Mouse (Mus musculus) layer of hippocampus, postnatal 36 days (tissue): ENCODE results near the gene Atp7b. TPM values are rescaled to one million over a fixed set of nuclear protein-coding genes. Genes with fewer than 3 reads are reported as not detected.

Experiments used
- DNase-seq, 2 experiments: peaks; one replicate each; pipeline ENCODE4 v3.0.0; 2022
- total RNA-seq, 2 experiments: library from RNA; stranded (reverse); gene quantifications; 2 replicates each; pipeline ENCODE4 v1.2.3; 2021

The Atp7b gene
- total RNA-seq: 1 to 10 TPM; 1.9 to 2.1 TPM

- no peak for DNase-seq
These were observed at the start of gene Atp7b for GRCm38 (mm10) chr8:22059821-22060445. Gene Atp7b (minus strand): TSS chr8:22060305.

GRCm38 (mm10) chr8:22107020-22107419 lies 46.9 kb upstream of the Atp7b start:
- no peak for DNase-seq

- no peak for DNase-seq
These were observed 31.5 kb upstream of the Atp7b start for GRCm38 (mm10) chr8:22091568-22091967.

DNA sequence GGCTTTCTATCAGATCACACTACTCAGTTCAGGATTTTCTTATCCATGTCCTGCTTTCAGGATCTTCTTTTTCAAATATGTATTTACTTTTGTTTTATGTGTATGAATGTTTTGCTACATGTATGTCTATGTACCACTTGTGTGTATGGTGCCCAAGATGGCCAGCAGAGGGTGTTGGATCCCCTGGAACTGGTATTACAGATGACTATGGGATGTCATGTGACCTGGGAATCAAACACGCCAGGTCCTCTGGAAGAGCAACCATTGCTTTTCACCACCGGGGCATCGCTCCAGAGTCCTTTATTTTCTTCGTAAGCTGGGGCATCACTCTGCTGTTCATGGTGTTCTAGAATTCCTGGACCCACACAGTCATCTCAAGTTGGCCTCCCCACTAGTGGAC lies 29.1 kb upstream of the Atp7b start:
- DNase-seq: no peak

- no peak for DNase-seq
These were observed 19.4 kb upstream of the Atp7b start for GRCm38 (mm10) chr8:22079313-22080007.

DNA sequence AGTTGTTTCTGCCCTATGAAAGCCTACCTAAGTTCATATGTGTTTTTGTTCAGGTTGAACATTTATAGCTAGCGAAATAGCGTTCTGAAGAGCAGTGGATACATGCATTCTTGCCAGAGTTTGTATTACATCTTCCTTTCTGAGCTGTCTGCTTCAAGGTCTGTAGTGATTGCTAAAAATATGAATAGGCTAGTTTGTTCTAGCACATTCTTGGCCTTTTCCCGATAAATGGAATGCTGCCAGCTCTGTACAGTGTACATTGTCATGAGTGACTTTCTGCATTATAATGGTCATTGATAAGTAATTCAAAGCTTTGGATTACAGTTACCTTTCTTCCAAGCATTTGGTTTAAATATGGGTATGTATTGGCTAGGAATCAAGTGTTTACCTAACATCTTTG lies 1.0 kb upstream of the Atp7b start:
- no peak for DNase-seq

DNA sequence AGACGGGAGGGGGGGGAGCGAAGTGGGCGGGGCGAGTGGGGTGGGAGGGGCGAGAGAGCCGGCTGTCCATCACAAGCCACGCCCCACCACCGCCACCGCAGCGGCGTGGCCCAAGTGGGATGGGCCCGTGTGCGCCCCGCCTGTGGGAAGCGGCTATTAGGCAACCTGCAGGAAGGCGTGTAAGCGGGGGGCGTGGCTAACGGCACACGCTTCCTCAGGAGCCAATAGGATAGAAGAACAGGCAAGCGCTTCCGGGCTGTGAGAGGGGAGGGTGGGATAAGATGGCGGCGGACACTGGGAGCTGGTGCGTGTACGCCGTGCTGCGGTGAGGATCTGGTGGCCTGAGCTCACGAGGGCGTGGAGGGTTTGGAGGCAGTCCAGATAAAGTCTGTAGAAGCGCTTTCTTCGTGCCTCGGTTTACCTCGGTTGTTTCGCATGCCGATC lies 363 bp upstream of the Atp7b start, which contains the start of gene Alg11:
Alg11 (plus strand) TSS at position 276 of the 444 bp plus-strand sequence.
- DNase-seq: peak; percentile 95 to 96

DNA sequence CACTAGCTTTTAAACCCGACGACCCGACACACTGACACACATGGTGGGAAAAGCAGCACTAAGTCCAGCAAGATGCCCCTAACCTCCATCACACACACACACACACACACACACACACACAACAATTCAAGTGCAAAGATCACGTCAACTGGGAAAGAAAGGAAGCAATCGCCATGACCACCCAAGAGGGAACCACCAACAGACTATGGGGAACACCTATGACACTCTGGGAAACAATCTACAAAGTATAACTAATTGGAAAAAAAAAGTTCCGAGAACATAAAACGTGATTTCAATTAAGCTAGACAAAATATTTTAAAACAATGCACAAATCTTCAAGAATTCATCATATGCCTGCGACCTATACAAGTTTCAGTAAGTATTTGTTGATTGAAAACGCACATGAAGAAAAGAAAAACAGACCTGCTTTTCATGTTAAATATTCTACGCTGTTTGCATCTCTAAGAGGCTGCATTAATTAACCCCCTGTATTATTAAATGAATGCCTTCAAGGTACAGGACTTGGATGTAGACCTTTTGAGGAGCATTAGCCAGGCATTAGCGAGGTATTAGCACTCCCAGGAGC lies 859 bp downstream of the Atp7b start:
- no peak for DNase-seq

DNA sequence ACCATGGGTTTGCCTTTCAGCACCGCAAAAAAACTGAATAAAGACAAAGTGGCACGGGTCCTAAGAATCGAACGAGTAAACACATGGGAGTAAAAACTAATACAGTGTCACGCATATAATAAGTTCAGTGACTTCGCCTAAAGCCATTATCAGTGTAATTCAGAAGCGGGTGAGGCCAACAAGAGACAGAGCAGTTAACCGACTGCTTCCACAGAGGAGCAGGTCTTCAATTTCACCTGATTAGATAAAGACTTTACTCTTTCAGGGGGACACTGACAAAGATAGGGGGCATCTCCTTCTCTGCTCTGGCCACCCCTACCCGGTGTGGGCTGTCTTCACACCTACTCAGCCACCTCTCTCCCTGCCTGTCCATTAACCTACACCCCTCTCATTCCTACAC lies 1.7 kb downstream of the Atp7b start:
- no peak for DNase-seq

GRCm38 (mm10) chr8:22056850-22057249 lies 3.3 kb downstream of the Atp7b start:
- no peak for DNase-seq

GRCm38 (mm10) chr8:22055492-22055877 lies 4.6 kb downstream of the Atp7b start:
- DNase-seq: no peak

DNA sequence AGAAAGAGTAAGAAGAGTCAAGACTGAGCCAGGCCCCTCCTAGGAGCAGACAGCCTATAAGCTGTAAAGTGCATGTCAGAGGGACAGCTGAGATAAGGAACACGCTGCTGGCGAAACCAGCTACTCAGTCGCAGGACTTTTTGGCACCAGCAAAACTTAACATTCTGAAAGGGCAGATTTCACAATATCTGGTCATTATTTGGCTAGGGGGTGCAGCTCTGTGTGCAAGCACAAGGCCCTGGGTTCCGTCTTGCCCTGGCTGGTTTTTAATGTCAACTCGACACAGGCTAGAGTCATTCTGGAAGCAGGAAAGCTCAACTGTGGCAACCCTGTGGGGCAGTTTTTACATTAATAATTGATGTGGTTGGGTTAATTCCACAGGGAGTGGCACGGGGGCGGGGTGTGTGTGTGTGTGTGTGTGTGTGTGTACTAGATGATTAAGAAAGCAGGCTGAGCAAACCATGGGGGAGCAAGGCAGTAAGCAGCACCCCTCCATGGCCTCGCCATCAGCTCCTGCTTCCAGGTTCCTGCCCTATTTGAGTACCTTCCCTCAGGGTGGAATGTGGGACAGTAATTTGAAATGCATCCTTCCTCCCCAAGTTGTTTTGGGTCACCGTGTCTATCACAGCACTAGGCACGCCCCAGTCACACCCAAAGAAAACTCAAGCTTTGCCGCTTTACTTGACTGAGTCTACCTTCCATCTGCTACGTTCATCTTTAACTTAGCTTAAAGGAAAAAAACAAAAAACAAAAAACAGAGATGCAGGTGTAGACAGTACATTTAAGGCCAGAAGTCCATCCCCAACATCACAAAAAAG lies 5.2 kb downstream of the Atp7b start:
- DNase-seq: no peak

DNA sequence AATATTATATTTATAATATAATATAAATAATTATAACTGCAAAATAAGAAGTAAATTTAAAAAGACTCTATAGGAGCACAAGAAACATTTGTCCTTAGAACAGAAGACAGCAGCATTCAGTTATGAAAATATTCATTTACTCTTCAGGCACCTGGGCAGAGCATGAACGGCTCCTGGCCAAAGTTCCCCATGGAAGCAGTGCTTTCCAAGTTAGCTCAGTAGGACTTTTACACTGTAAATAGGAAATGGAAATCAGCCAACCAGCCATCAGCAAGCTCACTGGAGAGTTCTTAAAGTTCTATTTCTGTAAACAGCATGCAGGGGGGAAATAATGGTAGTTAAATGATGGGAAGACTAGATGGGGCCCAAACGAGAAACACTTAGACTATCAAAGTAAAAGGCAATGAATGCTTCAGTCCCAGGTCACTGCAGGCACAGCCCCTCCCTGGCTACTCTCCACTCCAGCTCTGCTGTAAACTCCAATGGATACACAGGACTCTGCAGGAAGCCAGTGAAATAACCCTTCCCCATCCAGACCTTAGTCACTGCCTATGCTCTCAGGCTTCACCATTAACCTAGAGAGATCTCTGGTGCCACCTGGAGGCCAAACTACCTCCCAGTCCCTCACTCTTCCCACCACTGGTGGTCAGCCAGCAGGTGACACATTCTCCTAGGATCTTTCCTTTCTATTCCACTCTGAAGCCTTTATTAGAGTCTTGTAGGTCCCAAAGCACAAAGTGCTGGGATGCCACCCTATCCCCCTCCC lies 12.2 kb downstream of the Atp7b start:
- peak in 1 of 2 experiments; percentile 7 for DNase-seq

DNA sequence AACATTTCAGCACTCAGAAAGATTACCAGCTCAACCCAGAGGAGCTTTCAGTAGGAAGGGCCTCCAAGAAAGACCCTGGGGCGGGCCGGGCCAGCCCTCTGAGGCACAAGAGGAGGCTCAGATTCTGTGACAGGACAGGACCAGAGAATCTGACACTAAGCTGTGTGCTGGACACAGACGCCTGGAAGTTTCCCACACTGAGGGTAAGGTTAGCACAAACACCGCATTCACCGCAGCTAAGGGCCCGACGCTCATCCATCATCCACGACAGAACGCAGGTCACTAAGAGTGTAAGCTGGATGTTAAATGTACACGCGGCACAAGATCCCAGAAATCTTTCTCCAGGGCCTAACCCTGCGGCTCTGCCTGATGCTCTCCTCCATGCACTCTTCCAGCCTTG lies 16.4 kb downstream of the Atp7b start:
- DNase-seq: no peak

DNA sequence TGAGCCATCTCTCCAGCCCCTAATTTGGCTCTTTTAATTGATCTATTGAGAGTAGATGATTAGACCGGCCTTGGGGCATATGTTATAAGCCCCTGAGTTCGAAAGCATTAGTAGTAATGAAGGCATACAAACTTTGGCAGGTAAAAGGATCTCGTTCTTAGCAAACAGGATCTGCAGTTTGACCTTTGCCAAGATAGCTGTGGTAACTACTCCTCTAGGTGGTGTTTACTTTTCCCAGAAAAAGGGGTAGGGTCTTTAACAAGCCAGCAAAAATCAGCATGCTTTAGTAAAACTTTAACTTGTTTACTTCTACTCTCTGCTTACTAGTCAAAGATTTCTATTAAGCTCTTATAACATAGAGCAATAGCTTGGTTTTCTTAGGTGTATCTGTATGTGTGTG lies 17.6 kb downstream of the Atp7b start:
- DNase-seq: no peak

DNA sequence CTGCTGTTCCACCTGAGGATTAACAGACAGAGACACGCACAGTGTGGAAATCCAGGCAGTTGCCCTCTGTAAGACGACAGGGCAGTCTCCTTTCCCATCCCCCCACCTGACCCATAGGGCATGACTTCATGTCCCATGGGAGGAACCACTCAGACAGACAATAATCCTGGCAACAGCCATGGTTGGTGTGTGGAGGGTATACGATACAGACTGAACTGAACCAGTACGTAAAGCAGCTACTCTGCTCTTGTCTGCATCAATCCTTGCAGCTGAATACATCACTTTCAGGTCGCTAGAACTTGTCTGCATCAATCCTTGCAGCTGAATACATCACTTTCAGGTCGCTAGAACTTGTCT lies 20.0 kb downstream of the Atp7b start:
- DNase-seq: no peak

DNA sequence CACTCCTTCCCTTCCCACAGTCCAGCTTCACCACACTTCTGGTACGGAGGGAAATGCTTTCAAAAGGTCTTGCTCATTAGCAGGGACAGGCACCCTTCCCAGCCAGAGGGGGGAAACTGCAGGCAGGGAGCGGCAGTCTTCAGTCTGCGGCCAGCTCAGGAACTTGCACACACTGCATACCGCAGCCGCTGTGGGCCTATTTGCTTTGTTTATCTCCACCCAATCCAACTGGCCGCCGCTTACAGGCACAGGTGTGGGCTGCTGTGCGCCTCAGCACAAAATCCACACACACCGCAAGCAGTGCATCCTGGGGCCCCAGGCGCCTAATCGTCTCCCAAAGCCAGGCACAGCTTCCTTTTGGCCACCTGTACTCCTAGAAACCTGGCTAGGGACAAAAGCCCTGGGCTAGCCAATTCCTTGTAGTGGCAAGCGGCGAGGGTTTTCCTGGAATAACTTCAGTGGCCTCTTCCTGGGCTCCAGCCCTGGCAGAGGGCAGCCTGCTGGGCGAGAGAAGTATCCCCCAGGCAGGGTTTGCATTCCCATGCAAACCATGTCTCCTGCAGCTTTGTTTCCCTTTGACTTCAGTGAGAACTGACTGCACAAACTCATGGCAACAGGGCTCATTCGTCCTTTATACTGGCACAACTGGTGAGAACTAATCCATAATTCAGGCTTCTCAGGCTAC lies 20.5 kb downstream of the Atp7b start:
- DNase-seq: no peak

GRCm38 (mm10) chr8:22037022-22037421 lies 23.1 kb downstream of the Atp7b start:
- DNase-seq: no peak

GRCm38 (mm10) chr8:22036137-22036536 lies 24.0 kb downstream of the Atp7b start:
- no peak for DNase-seq

DNA sequence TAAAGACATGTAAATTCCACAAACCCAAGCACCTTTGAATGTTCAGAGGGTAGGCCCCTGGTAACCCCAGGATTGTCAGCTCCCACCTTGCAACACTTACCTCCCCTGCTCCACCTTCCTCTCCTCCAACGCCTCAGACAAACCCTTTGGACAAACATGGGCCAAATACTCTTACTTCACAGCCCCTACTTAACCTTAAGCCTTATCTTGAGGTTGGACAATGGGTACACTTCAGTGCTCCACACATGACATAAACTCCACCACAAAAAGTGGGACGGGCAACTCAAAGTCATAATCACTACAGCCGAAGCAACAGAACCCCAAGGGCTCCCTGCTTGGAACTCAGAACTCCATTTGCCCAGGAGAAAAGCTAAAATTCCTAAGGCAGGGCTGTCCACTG lies 29.1 kb downstream of the Atp7b start:
- DNase-seq: no peak

DNA sequence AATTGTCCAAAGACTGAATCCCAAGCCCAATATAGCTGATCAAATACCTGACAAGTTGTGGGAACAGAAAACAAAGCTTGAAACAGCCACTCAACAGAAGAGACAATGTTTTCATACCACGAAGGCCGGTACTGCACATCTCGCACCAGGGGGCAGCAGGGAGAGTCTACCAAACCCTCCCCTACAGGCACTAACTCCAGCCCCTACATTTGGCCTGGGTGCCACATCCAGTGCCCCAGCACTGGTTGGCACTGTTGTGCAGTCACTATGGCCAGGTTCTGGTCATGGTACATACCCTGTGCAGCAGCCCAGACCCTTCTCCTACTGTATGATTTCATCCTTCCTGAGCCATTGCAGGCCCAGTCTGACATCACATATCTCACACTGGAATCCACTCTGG lies 31.1 kb downstream of the Atp7b start:
- DNase-seq: no peak

DNA sequence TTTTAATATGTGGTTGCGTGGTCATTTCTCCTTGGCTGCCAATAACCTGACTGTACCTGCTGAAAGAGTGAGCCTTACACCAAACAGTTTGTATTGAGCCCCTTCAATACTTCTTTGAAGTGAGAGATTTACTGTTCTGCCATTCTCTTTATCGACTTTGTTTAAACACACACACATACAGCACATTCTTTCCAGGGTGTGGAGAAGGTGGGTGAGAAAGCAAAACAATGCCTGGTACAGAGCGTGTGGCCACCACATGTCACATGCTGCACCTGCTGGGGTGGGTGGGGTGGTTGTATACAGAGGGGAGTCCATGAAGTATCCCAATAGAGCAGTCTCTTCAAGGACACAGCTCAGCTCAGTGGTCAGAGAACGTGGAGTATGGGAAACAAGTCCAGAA lies 34.9 kb downstream of the Atp7b start:
- no peak for DNase-seq
